Mouse (Mus musculus) skeletal muscle tissue, adult 2 months (tissue): ENCODE measurements around the gene Prkcq.

Experiments used
- DNase-seq: peaks from one replicate; pipeline ENCODE4 v3.0.0-alpha.2; 2012; ENCODE audit warnings: low read depth, low spot score

Prkcq gene

DNA sequence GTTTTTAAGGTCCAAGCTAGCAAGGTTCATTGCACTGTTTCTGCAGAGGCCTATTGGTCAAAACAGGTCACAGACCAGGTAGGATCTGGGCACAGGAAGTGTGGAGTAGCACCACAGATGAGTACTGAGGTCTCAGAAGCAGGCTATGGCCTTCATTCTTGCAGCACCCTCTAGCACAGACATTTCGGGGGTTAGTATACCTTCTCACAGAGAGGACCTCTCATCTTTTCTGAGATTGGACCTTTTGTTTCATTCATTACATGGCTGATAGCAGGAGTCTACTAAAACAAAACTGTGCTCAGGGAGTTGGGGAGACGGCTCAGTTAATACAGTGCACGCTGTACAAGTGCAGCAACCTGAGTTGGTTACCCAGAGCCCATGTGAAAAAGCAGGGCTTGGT lies 14.7 kb downstream of the Prkcq start:
- DNase-seq: no peak

GRCm38 (mm10) chr2:11187166-11187565 lies 15.3 kb downstream of the Prkcq start:
- DNase-seq: no peak

GRCm38 (mm10) chr2:11188279-11188678 lies 16.4 kb downstream of the Prkcq start:
- DNase-seq: no peak

- DNase-seq: no peak
Observed at GRCm38 (mm10) chr2:11189150-11189767, 17.4 kb downstream of the Prkcq start.

GRCm38 (mm10) chr2:11192281-11193098 lies 20.6 kb downstream of the Prkcq start:
- DNase-seq: no peak

GRCm38 (mm10) chr2:11193099-11193618 lies 21.3 kb downstream of the Prkcq start:
- DNase-seq: no peak

- DNase-seq: no peak
Observed at GRCm38 (mm10) chr2:11194732-11195340, 22.9 kb downstream of the Prkcq start.

DNA sequence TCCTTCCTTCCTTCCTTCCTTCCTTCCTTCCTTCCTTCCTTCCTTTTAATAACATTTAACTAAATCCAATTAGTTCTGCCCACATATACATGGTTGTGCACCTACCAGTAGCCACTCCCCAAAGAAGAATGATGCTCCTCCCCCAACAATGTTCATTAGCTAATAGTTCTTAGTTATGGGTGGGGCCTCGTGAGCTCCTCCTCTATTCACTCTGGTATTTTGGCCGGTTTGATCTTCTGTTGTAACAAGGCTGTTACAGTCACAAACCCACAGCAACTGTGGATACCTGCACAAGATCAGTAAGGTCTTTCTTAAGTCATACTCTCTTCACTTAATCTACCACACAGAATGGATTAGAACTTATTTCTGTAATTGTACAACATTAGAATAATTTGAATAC lies 24.2 kb downstream of the Prkcq start:
- no peak for DNase-seq

DNA sequence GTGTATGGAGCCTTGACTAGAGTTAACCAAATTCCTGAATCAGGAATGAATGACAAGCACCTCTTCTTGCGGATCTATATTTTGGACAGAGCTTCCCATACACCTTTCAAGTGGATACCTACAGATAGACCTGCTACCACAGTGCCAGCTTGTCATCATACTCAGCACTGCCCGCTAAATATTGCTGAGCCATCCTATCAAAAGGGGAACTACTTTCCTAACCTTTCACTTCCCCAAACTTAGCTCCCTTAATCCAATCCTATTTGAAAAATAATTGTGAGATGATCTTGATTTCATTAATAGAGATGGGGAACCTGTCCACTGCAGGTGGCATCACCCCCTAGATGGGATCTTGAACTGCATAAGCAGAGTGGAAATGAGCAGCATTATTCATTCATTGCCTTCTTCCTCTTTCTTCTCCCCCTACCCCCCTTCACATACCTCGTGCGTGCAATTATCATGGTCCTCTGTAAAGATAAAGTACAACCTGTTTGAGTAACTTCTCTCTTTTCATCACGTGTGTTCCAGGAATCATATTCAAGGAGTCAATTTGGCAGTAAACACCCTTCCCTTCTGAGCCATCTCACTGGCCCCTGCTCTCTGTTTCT lies 25.1 kb downstream of the Prkcq start:
- no peak for DNase-seq

GRCm38 (mm10) chr2:11199624-11200023 lies 27.7 kb downstream of the Prkcq start:
- no peak for DNase-seq

GRCm38 (mm10) chr2:11202841-11203240 lies 30.9 kb downstream of the Prkcq start:
- no peak for DNase-seq

GRCm38 (mm10) chr2:11203261-11203660 lies 31.4 kb downstream of the Prkcq start:
- DNase-seq: no peak

DNA sequence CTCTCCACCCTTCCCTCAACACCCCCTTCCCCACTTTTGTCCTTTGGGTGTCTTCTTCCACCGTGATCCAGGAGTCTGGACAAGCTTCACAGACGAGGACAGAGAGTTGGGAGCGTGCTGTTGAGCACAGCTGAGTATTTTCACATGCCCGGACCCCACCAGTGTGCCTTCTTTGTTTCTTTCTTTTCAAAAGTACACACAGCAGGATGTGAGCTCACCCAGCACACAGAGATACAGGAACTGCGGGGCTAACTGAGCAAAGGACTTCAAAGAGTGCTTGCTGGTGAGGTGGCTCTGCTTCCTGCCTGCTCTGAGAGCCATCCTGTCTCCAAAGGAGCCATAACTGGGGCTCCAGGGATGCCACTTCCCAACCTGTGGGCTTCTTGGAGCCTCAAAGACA lies 32.3 kb downstream of the Prkcq start:
- DNase-seq: no peak

DNA sequence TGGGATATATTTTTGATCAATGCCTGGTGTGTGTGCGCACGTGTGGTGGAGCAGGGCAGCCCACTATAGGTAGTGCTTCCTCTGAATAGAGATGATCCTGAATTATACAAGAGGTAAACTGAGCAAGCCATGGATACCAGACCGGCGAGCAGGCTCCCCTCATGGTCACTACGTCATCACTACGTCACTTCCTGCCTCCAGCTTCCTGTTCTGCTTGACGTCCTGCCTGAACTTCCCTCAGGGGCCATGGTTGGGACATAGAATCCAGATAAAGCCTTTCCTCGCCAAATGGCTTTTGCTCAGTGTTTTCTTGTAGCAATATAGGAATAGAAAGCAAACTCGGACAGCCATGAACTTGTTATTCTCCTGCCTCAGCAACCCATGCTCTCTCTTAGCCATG lies 33.1 kb downstream of the Prkcq start:
- no peak for DNase-seq

DNA sequence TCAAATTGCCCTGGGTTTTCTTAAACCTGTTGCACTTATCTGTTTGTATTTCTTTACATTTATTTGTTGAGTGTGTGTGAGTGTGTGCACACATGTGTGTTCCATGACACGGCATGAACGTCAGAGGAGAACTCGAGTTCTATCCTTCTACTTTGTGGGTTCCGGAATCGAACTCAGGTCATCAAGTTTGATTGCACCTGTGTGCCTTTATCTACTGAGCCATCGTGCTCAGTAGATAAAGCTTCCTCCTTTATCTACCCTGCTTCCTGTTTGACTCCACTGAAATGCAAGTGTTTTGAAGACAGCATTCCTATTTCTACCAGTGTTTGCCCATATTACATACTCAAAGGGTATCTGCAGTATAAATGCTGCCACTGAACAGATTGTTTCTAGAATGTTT lies 33.8 kb downstream of the Prkcq start:
- DNase-seq: no peak

DNA sequence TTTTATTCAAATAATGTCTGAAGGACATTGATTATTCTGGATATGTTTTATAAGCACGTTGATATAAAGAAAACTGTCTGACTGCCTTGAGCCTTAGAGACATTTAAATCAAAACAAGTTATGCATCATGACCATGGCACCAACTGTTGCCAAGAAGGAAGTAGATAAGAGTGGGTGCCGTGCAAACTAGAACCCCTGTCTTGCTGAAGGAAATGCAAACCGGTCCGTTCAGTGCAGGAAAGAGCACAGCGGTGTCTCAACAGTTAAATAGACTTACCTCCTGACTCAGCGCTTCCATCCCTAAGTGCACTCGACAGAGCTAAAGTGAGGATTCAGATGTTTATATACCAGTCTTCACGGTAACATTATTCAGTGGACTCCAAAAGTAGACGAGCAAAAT lies 36.4 kb downstream of the Prkcq start:
- no peak for DNase-seq

DNA sequence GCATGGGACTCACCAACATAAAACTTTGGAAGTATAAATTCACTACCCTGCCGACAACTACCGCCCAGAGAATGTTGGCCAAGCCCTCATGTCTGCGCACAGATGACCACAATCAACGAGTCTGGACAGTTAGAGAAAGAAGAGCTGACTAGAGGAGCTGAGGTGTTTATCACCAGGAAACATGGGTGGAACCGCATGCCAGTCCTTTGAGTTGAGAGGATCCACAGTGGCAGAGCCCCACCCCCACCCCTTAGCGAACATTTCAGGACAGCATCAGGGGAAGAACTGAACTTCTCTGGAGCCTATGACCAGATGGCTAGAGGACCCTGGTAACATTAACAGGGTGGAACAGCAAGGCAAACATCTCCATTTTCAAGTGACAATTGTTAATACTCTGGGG lies 37.4 kb downstream of the Prkcq start:
- no peak for DNase-seq

- no peak for DNase-seq
Observed at GRCm38 (mm10) chr2:11210241-11210916, 38.5 kb downstream of the Prkcq start.

DNA sequence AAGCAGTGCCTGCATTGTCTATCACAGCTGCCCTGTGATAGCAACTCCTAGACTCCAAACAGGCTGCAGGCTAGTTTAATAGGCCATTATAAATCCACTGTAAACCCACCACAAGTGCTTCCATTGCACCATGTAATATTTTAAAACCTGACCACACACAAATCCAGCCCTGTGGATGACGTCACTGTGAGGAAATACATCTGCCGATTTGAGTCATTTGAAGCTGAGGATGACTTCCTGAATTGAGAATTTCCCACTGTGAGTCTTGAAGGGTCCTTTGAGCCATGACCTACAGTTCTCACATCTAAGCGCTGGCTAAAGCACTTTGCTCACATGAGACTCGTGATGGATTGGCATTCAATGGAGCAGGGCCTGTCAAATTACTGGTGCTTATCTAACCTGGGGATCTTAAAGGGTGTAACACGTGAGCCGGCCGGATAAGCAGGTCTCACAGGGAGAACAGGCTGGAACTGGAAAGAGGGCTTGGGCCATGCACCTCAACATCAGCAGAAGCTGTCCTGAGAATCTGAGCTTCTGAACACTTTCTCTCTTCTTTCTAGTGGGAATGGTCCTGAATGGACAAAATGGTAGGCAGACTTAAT lies 40.2 kb downstream of the Prkcq start:
- no peak for DNase-seq

DNA sequence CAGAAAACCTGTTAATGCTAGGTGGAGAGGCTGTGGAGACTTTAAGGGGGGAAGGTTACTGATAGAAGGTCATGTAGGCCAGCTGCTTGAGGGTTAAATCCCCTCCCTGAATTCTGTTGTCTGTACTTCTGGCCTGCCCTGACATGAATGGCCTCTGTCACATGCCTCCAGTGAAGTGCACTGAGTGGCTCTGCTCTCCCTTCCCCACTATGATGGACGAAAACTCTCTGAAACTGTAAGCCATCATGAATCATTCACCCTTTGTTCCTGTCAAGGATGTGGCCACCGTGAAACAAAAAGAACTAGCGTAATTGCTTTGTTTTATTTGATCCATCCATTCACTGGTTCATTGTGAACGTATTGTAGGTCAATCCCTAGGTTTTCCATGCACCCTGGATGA lies 44.5 kb downstream of the Prkcq start:
- DNase-seq: no peak

GRCm38 (mm10) chr2:11216847-11217246 lies 44.9 kb downstream of the Prkcq start:
- no peak for DNase-seq
